Mouse (Mus musculus): ENCODE measurements around the gene Tex101.
"Not testable (repeated sequence)": the region's sequence is repeated elsewhere in the genome, so short reads cannot be mapped to it uniquely, and the experiment has no call there.

Tex101 gene

DNA sequence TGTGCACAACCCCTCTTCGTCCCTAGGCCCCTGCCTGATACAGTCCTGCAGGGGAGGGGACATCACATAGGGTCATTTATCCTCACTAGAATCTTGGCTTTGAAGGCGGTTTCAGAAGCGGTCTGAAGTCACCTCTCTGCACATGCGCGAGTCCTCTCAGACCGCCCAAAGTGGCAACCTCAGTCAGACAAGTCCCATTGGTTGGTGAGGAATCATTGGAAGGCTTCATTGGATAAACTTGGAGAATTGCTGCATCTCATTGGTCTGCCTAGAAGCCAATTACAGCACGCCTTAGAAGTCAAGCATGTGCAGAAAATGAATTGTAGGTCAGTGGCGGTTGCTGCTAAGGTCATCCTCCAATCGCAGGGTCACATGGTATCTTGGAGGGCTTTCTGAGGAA, at the start of gene Tex101:
Gene Tex101 (minus strand): TSS at position 101 of the 400 bp plus-strand sequence.
- no peak for DNase-seq (ENCODE audit: low spot score)

DNA sequence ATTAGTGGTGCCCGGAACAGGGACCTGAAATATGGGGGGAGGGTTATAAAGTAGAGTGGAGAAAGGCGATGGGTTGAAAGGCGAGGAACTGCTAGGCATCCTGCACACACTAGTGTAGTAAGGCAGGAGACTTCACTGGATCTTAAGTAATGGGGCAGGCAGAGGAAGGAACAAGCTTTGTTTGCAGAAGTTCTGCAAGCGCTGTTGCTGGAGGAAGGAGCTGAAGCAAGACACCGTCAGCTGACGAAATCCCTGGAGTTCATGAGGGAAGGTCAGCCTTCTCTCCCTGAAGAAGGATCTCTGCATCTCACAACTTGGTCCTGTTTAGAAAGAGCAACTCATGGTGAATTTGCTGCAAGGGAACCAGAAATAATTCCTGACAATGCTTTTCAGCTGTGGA, 38.6 kb upstream of the Tex101 start:
- no peak for DNase-seq (ENCODE audit: low spot score)

DNA sequence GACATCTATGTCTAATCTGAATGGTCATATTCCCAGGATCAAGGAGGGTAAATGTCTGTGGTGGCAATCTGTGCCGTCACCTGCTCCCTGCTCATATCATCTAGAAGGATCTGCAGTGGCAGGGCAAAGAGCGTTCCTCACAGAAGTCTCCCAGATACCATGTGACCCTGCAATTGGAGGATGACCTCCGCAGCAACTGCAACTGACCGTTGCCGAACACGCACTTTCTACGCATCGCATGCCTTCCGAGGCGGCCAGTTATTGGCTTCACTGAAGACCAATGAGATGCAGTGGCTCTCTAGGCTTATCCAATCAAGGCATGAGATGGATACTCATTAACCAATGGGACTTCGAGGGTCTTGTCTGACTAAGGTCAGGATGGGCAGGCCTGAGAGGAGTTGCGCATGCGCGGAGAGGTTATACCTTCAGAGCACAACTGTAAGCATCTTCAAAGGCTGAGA, 32.4 kb upstream of the Tex101 start, which contains the start of gene BC049730:
Gene BC049730 (plus strand): TSS at position 411 of the 461 bp plus-strand sequence.
- no peak for DNase-seq (ENCODE audit: low spot score)

DNA sequence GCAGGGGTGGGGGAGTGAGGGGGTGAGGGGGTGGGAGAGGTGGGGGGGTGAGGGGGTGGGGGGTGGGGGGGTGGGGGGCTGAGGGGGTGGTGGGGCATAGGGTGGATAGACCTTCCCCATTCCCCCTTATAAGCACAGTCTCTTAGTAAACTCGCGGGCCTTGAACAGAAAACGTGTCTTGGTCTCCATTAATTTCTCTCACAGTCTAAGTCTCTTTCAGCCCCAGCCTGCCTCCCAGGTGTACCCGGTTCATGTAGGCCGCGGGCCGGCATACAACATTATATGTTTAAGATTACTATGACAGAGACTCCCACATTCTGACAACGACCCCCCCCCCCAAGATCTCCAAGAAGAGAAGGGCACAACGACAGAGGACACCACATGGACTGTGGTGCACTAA, 26.4 kb upstream of the Tex101 start:
- not testable (repeated sequence) for DNase-seq (ENCODE audit: low spot score)

DNA sequence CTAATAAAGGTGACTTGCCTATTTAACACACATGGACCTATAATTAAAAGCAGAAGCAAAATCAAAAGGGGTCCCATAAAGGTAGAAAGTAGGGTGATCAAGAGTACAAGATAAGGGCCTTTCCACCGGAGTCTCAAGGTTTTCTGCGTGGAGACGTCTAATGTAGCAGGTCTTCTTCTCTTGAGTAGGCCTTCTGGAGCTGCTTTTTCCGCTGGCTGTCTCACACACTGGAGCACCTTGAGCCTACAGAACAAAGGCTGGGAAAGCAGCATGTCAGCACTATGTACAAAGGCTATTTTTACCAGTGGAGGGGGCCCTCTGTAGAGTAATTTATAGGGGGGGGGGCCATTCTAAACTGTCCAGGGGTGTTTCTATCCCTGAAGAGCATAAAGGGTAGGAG, 21.4 kb upstream of the Tex101 start:
- DNase-seq (ENCODE audit: low spot score): not testable (repeated sequence)

DNA sequence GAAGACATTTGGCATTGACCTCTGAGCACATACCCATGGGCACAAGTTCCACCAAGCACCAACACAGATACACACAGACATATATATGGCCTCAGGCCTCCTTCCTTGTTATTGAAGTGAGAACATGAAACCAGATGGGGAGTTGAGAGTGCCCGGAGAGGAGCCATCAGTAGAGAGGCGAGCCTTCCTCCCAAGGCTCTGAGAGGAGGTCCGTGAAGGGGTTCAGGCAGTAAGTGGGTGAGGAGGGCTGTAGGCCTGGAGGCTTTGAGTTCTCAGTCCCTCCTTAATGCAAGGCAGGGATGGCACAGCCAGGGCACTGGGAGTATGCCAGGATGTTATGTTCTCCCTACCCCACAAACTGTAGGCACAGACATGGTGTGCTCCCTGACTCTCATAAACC, 16.2 kb upstream of the Tex101 start:
- not testable (repeated sequence) for DNase-seq (ENCODE audit: low spot score)

DNA sequence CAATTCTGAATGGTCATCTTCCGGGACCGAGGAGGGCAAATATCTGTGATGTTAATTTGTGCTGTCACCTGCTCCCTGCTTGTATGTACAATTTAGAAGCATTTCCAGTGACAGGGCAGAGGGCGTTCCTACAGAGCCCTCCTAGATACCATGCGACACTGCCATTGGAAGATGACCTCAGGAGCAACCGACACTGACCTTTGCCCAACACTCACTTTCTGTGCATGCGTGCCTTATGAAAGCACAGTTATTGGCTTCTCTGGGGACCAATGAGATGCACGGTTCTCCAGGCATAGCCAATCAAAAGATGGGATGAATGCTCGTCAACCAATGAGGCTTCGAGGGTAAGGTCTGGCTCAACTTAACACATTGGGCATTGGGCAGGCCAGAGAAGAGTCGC, 11.0 kb upstream of the Tex101 start:
- not testable (repeated sequence) for DNase-seq (ENCODE audit: low spot score)

DNA sequence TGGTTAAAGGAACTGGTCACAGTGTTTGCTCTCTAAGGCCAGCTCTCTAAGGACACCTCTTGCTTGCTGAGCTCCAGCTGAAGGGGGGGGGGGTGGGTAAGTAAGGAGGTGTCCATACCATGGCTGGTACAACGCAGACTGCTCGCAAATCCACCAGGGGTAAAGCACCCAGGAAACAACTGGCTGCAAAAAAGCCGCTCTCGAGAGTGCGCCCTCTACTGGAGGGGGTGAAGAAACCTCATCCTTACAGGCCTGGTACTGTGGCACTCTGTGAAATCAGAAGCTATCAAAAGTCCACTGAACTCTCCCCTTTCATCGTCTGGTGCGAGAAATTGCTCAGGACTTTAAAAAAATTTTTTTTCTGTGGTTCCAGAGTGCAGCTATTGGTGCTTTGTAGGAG, 7.6 kb upstream of the Tex101 start:
- DNase-seq (ENCODE audit: low spot score): not testable (repeated sequence)

DNA sequence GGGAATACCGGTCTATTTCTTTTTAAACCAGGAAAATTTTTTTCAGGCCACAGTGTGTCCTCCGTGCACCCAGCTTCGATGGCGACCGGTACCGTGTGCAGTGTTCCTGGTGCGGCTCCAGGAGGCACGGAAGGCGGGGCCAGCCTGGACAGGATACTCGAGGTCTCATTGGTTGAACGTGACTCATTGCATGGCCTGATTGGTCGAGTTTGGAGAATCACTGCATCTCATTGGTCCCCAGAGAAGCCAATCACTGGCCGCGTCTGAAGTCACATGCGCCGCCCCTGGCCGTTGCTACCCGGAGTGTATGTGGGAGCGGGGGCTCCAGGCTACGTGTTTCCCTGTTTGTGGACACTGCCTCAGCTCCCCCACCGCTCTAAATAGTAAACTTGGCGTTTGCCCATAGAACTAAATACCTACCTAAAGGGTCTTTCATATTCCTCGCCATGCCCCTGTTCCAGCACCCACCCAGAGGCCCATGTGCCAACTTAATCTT, 4.5 kb downstream of the Tex101 start:
- no peak for DNase-seq (ENCODE audit: low spot score)

DNA sequence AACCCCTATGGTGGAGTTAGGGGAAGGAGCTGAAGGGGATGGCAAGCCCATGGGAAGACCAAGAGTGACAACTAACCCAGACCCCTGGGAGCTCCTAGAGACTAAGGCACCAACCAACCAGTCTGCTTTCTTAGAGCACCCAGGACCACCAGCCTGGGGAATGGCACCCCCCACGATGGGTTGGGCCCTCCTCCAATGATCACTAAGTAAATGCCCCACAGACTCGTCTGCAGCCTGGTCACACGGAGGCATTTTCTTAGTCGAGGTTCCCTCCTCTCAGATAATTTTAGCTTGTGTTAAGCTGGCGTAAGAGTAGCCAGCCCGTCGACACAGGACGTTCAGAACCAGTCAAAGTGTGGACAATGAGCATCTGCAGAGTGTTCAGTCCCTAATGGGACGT, 11.5 kb downstream of the Tex101 start:
- DNase-seq (ENCODE audit: low spot score): no peak

DNA sequence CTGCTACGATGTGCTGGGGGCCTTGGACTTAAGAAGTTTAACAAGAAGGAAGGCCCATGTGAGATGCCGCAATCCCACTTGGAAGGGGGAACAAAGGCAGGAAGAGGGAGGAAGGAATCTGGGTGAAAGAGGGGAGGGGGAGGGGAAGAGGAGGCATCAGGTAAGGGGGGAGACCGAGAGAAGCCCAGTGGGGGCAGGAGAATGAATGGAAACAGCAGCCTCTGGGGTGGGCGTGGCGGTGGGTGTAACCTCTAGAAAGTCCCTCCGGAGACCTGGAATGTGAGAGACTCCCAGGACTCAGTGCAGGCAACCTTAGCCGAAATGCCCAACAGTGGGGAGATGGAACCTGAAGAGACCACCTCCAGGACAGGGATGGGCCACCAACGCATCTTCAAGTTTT, 12.2 kb downstream of the Tex101 start:
- no peak for DNase-seq (ENCODE audit: low spot score)

DNA sequence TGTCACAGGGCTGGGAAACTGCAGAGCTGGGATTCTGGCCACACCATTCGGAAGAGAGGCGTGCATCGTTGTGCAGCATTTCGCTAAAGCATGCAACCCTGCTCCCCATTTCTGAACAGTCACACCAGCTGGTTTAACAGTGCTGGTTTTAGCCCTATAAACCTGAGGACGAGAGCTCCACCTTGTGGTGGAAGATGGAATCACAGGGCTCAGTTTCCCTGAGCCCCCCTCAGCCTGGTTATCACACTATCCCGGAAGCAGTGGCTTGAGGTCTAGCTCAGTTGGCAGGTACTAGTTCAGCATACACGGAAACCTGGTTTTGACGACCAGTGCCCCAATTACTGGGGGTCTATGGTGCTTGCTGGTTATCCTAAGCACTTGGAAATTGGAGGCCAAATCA, 13.9 kb downstream of the Tex101 start:
- DNase-seq (ENCODE audit: low spot score): peak; percentile 85

DNA sequence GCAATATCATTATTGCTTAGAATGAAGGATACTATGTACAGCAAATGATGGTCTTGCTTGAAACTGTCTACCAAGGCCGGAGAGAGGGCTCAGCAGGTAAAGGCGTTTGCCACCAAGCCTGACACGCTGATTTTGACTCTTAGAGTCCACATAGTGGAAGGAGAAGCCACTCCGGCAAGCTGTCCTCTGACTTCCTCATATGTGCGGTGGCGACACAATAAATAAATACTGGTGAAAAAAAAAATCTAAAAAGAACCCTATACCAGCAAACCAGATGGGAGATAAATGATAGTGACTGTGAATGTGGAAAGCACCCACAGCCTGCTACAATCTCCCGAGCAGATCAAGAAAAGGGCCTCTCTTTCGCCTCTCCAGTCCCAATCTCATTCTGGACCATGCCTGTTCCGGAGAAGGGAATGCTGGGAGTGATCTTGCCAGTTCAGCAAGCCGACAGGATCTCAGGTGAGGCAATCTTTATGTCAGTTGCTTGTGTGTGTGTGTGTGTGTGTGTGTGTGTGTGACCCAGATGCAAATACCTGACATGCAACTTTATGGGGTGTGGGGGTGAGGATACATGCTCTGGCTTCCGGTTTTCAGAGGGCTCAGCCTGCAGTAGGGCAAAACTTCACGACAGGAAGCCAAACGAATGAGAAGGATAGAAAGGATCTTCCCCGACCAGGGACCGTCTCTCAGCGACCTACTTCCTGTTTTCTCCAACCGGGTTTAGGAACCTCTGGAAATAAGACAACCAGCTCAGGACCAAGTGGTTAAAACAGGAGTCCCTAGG, 15.2 kb downstream of the Tex101 start:
- DNase-seq (ENCODE audit: low spot score): no peak

DNA sequence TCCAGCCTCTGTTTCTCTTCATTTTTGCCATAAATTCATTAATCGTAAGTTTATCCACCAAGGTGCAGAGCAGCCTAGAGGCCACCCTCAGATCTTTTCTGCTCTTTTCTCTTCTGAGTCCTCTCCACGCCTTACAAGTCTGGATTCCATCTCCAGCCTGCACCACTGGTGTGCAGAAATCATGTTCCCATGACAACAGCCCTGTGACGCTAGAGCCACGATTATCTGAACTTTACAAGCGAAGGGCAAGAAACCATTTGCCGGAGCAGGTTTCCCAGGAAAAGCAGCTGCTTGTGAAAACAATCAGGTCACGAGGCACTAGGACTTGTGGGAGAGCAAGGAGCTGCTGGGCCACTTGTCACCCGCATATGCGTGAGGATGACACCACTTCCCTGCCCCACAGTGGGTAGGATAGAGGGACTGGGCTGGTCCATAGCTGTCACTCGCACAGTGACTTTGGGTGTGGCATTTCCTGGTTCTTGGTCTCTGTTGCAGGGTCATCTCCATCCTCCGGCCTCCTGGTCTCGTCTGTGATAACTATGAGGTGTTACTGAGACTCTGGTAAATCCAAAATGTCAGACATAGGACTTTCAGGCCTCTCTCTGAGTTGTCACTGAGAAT, 16.6 kb downstream of the Tex101 start:
- no peak for DNase-seq (ENCODE audit: low spot score)

DNA sequence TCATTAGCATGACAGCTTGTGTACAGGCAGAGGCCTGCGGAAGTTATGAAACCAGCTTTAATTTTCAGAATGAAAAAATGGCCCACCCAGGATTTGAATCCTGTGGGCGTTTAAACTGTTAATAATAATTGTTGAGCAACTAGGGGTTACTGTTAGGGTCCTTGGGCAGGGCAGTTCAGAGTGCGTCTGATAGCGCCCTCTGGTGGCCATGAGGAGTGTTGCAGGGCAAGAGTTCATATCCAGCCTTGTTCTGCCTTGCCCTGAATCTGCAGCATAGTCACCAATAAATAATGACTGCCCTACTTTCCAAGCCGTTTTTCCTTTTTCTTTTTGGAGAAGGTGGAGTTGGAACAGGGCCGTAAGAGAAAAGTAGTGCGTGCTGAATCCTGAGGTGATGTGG, 22.8 kb downstream of the Tex101 start:
- DNase-seq (ENCODE audit: low spot score): peak; percentile 81

DNA sequence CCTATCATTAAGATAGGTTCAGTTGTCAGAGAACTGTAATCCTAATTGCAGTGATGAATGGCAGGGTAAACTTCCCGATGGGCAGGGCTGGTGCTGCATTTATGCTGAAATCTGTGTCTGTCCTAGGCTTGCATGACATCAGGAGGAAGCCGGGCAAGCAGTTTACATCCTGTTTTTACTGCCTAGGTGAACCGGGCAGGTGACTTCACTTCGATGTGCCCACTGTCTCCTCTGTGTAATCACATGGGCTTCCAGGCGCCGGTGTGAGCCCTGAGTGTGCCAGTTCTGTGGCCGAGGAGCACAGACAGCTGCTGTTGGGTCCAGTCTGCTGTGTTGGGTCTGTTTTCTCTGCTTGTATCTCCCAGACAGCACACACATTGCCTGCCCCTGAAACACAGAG, 30.0 kb downstream of the Tex101 start:
- no peak for DNase-seq (ENCODE audit: low spot score)

DNA sequence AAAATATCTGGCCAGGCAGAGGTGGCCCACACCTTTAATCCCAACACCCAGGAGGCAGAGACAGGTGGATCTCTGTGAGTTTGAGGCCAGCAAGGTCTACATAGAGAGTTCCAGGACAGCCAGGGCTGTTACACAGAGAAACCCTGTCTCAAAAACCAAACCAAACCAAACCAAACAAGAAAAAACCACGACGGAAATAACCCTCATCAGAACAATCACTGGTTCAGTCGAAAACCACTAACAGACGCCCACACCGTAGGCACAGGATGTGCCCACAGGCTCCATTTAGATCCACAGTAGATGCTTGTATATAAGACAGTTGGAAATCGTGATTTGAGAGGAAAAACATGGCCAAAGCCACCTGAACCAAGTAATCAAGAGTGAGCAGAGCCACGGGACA, 31.5 kb downstream of the Tex101 start:
- no peak for DNase-seq (ENCODE audit: low spot score)

DNA sequence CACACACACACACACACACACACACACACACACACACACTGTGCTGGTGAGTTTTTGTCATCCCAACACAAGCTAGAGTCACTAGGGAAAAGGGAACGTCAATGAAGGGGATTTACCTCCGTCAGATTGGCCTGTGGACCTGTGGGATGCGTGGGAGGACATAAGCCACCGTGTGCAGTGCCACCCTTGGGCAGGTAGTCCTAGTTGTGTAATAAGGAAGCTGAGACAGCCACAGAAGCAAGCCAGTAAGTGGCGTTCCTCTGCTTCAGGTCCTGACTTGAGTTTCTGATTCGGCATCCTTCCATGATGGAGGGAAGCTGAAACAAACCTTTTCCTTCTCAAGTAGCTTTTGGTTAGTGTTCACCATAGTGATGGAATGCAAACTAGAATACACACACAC, 32.0 kb downstream of the Tex101 start:
- DNase-seq (ENCODE audit: low spot score): no peak

DNA sequence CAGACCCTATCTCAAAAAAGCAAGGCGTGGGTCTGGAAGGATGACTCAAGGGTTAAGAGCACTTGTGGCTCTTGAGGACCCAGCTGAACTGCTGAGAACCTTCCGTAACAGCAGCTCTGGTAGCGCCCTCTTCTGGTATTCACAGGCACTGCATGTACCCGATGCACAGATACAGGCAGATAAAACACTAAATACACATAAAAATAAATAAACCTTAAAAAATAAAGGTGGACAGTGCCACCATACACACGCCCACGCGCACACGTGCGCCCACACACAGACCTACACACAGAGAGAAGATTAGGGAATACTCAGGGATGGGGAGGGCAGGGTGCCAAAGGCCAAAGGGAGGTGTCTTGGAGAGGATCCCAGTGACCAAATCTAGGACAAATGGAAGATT, 34.0 kb downstream of the Tex101 start:
- peak; percentile 77 for DNase-seq (ENCODE audit: low spot score)

DNA sequence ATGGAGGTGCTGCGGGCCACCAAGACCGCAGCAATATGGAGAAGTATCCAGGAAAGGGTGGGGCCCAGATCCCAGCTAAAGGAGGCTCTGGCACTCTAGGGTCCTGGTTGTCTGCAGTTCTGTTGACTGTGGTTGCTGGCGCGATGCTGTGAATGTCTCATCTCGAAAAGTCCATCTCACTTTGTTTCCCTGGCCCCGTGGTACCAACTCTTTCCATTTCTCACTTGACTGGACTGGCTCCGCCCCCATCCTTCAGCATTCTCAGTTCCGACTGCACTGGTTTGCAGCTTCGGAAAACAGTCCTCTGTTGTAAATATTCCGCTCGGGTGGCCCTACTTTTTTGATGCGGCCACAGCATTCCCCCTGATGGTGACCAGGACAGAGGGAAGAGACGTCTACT, 36.0 kb downstream of the Tex101 start:
- DNase-seq (ENCODE audit: low spot score): no peak

DNA sequence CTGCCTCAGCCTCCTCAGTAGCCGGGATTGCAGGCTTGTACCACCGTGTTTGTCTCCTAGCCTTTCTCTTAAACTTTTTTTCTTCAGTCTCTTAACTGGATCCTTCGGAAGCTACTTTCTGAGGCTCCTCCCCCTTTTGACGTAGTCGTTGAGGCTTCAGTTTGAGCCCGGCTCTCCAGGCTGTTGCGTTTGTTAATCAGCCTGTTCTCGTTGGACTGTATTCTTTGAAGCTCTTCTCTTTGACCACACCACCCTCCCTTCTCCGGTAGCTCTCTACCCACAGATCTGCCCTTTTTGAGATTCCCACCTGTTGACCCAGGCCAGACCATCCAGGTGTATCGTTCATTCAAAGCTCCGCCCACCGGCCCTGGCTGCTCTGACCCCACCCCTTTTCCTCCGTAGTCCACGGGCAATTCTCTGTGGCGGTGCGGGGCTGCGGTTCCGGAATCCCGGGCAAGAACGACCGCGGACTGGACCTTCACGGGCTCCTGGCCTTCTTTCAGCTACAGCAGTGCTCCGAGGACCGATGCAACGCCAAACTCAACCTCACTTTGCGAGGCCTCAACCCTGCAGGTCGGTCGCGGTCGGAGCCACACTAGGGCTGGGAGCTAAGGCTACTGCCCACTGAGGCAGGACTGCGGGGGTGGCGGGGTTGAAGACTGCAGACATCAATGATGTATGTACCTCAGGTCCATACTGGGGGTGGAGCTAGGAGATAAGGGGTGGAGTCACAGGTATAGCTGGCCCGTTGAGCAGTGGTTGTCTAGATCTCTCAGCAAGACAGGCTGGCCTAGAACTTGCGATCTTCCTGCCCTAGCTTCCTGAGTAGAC, 38.2 kb downstream of the Tex101 start:
- peak; percentile 43 for DNase-seq (ENCODE audit: low spot score)

DNA sequence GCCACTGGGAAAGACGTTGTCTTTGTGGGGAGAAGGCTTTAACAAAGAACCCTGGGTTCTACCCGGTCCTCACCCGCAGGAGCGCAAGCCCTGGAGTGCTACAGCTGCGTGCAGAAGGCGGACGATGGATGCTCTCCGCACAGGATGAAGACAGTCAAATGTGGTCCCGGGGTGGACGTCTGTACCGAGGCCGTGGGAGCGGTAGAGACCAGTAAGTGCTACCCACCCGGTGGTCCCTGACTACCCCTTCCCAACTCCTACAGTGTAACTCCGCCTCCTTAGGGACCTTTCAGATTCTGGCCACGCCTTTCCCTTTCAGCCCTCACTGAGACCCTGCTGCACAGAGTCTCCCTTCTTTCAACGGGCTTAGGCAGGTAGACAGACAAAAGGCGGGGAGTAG, 39.4 kb downstream of the Tex101 start:
- DNase-seq (ENCODE audit: low spot score): no peak

DNA sequence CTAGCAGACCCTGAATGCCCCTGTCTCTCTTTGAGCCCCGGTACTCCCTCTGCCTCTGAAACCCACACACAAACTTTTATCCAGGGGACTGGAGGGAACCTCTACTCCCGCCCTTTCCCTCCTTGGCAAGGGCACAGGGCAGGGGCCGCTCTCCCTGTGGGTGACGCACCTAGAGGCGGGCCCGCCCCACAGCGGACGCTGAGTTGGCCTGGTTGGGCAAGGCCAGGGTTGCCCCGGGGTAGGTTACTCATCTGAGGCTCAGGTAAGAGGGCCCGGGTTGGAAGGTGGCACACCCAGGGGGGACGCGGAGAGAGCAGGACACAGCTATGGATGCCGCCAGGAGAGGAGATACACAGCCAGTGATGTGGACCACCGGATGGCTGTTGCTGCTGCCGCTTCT, 40.2 kb downstream of the Tex101 start, which contains the start of gene Lypd3:
Gene Lypd3 (plus strand): TSS at position 287 of the 400 bp plus-strand sequence.
- DNase-seq (ENCODE audit: low spot score): no peak

Data from embryo, embryonic 10 days (tissue).